Mouse (Mus musculus) bone marrow macrophage, adult 2 months (primary cell): ENCODE results near the gene Cstad.

Source experiments
- CTCF ChIP-seq: IDR thresholded peaks from 2 replicates; pipeline ENCODE4 v1.5.1; 2012; ENCODE audit warnings: low read depth, mild to moderate bottlenecking, low read length, moderate library complexity
- POLR2A ChIP-seq: IDR thresholded peaks from 2 replicates; pipeline ENCODE4 v1.6.1; 2012; ENCODE audit warnings: mild to moderate bottlenecking, low read depth, low read length, borderline replicate concordance

- TF ChIP-seq POLR2A: no peak
- no peak for TF ChIP-seq CTCF
These were observed 5.1 kb upstream of the Cstad start for GRCm38 (mm10) chr2:30589781-30590180.
